Mouse (Mus musculus) midbrain, embryonic 13.5 days (tissue): ENCODE results near the gene Mettl13. TPM values are rescaled to one million over a fixed set of nuclear protein-coding genes. Genes with fewer than 3 reads are reported as not detected.

Experiments
- ATAC-seq: fragments of 200-750 bp; cut with Nextera tagmentation; 2 replicates; pipeline ENCODE4 v1.8.0; 2017; ENCODE audit warnings: mild to moderate bottlenecking, moderate TSS enrichment, moderate library complexity
- H3K27ac ChIP-seq: fragments of 300-500 bp; sonication (generic); 2 replicates; pipeline ENCODE4 v1.5.1; 2015; ENCODE audit warnings: inconsistent platforms, mild to moderate bottlenecking, moderate library complexity
- H3K27me3 ChIP-seq: fragments of 300-500 bp; sonication (generic); 2 replicates; pipeline ENCODE4 v1.6.1; 2015; ENCODE audit warnings: mild to moderate bottlenecking, inconsistent platforms
- H3K36me3 ChIP-seq: fragments of 300-500 bp; sonication (generic); 2 replicates; pipeline ENCODE4 v1.6.1; 2015; ENCODE audit warnings: mild to moderate bottlenecking, inconsistent platforms
- H3K4me1 ChIP-seq: fragments of 300-500 bp; sonication (generic); replicated peaks from 2 replicates; pipeline ENCODE4 v1.6.1; 2015; ENCODE audit warnings: inconsistent platforms
- H3K4me2 ChIP-seq: fragments of 300-500 bp; sonication (generic); replicated peaks from 2 replicates; pipeline ENCODE4 v1.6.1; 2015; ENCODE audit warnings: moderate library complexity, mild to moderate bottlenecking, inconsistent platforms
- H3K4me3 ChIP-seq: fragments of 300-500 bp; sonication (generic); replicated peaks from 2 replicates; pipeline ENCODE4 v1.5.1; 2015; ENCODE audit warnings: mild to moderate bottlenecking, inconsistent platforms
- H3K9ac ChIP-seq: fragments of 300-500 bp; sonication (generic); replicated peaks from 2 replicates; pipeline ENCODE4 v1.6.1; 2015; ENCODE audit warnings: mild to moderate bottlenecking, inconsistent platforms
- H3K9me3 ChIP-seq: fragments of 300-500 bp; sonication (generic); 2 replicates; pipeline ENCODE4 v1.6.1; 2016; ENCODE audit warnings: mild to moderate bottlenecking, inconsistent platforms
- WGBS: fragments of 180-500 bp; shearing (Covaris S2); methylation state at CpG from one replicate; pipeline ENCODE4 v1.1.7; 2015; 5-methylcytosine and 5-hydroxymethylcytosine counted together
- polyA plus RNA-seq: library from polyadenylated mRNA; unstranded; fragments of >200 nt; fragmentation: Nextera tagmentation; extraction: Ambion mirVana; gene quantifications from 2 replicates; pipeline ENCODE4 v1.2.1, GENCODE M21; 2015

Gene Mettl13
- polyA plus RNA-seq, 1 experiment from 2014 or later = 20.0 TPM

DNA sequence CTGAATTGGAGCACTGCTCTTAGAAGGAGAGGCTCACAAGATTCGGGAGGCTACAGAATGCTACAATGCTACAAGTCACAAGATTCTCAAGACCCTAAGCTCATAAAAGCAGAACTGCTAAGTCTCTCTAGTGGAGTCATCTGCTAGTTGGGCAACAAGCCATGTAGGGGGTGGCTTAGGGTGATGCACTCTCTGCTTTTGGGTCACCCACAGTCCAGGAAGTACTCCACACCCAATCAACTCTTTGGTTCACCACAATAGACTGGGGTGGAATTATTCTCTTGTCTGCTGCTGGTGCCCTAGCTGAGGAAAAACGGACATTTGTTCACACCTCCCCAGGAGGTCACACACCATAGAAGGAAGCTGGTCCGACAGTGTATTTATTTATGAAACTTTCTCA is 16.6 kb upstream of the Mettl13 start:
- no peak overlapping the region for H3K4me3 ChIP-seq
- peaks cover 7% of the 10 kb centered on the region for H3K4me1 ChIP-seq
- no peak overlapping the region for H3K9ac ChIP-seq
- no peak for ATAC-seq
- H3K9me3 ChIP-seq = no peaks in the 10 kb centered on the region
- no peak overlapping the region for H3K4me2 ChIP-seq
- no peaks in the 10 kb centered on the region for H3K27me3 ChIP-seq
- 58% methylated on average over 3 of the region's 3 CpGs for WGBS
- H3K36me3 ChIP-seq = no peaks in the 10 kb centered on the region
- H3K27ac ChIP-seq = no peak overlapping the region

DNA sequence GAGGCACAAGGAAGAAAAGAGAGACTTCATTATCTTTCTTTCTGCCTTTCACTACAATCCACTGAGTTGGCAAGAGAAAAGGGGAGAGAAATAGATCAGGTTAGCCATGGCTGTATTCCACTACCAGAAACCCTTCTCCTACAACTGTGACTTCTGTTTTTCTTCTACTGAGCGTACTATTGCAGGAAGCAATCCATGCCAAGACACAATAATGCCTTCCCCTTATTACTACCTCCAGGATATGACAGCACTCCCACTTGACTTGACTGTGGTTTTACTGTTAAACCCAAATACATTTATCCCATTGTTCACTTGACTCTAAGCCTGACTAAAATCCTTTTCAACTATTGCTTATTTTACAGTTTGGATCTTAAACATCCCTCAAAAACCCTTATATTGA is 14.9 kb upstream of the Mettl13 start:
- Histone ChIP-seq H3K27ac (no peak overlapping the region), H3K4me2 (no peak overlapping the region), H3K36me3 (no peaks in the 10 kb centered on the region), H3K9ac (no peak overlapping the region), H3K4me3 (no peak overlapping the region), H3K4me1 (no peaks in the 10 kb centered on the region), H3K9me3 (no peaks in the 10 kb centered on the region), H3K27me3 (no peaks in the 10 kb centered on the region)
- no peak for ATAC-seq
- 89% methylated on average over 1 of the region's 1 CpGs for WGBS

DNA sequence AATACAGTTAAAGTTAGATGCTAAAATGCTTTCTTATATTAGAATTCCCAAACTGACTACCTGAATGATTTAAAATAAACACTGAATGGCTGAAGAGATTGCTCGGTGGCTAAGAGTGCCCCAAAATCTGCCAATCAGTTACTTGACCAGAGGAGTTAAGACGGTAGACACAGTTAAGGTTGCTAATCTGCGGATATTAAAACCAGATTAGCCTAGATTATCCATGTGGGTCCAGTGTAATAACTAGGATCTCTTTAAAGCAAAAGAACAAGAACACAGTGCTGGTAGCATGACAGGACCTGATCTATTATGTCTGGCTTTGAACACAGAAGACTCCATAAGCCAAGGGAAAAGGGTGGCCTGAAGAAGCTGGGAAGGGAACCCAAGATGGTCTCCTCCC is 5.8 kb upstream of the Mettl13 start:
- Histone ChIP-seq H3K9me3 (no peaks in the 10 kb centered on the region), H3K4me1 (0 out of 2 replicates have a peak, but pooled peaks cover 2% of the 10 kb centered on the region), H3K9ac (no peak overlapping the region), H3K27me3 (no peaks in the 10 kb centered on the region), H3K4me3 (no peak overlapping the region), H3K4me2 (no peak overlapping the region), H3K27ac (no peak overlapping the region), H3K36me3 (no peaks in the 10 kb centered on the region)
- WGBS = 86% methylated on average over 3 of the region's 3 CpGs
- no peak for ATAC-seq

DNA sequence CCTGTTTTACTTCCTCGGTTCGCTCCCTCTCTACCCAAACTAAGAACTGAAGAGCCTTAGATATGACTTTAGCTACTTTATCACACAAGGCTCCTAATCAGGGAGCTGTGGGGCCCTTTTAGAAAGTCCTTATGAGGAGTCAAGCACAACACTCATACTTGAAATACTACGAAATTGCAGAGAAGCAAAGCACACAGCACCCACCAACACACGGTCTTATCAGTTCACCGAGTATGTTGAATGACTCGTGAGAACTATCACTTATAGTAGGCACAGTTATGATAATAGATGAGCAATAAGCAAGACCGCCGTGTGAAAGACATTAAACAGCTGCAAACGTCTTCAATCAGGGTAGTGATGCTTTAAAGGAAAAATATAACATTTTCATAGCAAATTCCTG is 4.6 kb upstream of the Mettl13 start:
- WGBS = 92% methylated on average over 9 of the region's 9 CpGs
- Histone ChIP-seq H3K4me1 (peaks cover 7% of the 10 kb centered on the region), H3K27ac (no peak overlapping the region), H3K27me3 (no peaks in the 10 kb centered on the region), H3K9me3 (no peaks in the 10 kb centered on the region), H3K36me3 (no peaks in the 10 kb centered on the region), H3K4me2 (no peak overlapping the region), H3K4me3 (no peak overlapping the region), H3K9ac (no peak overlapping the region)
- ATAC-seq = no peak

DNA sequence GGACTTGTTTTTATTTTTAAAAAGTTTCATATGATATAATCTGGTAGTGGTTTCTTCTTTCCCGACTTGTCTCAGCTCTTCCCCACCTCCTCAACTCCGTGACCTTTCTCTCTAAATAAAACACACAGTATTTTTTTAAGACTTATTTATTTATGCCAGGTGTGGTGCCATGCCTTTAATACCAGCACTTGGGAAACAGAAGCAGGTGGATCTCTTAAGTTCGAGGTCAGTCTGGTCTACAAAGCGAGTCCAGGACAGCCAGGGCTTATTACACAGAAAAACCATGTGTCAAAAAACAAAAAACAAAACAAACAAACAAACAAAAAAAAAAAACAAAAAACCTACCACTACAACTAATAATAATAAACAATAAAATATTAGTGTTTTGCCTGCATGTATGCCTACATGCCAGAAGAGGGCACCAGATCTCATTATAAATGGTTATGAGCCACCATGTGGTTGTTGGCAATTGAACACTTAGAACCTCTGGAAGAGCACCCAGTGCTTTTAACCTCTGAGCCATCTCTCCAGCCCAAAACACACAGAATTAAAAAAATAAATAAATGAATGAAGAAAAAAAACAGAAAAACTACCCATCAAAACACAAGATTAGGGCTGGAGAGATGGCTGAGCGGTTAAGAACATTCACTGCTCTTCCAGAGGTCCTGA is 1.4 kb upstream of the Mettl13 start:
- ATAC-seq = no peak
- H3K27ac ChIP-seq = no peak overlapping the region
- no peak overlapping the region for H3K4me2 ChIP-seq
- H3K9ac ChIP-seq = no peak overlapping the region
- no peak overlapping the region for H3K4me3 ChIP-seq
- peaks cover 16% of the 10 kb centered on the region for H3K36me3 ChIP-seq
- WGBS = 78% methylated on average over 5 of the region's 5 CpGs
- no peaks in the 10 kb centered on the region for H3K27me3 ChIP-seq
- H3K9me3 ChIP-seq = no peaks in the 10 kb centered on the region
- H3K4me1 ChIP-seq = peaks cover 20% of the 10 kb centered on the region

DNA sequence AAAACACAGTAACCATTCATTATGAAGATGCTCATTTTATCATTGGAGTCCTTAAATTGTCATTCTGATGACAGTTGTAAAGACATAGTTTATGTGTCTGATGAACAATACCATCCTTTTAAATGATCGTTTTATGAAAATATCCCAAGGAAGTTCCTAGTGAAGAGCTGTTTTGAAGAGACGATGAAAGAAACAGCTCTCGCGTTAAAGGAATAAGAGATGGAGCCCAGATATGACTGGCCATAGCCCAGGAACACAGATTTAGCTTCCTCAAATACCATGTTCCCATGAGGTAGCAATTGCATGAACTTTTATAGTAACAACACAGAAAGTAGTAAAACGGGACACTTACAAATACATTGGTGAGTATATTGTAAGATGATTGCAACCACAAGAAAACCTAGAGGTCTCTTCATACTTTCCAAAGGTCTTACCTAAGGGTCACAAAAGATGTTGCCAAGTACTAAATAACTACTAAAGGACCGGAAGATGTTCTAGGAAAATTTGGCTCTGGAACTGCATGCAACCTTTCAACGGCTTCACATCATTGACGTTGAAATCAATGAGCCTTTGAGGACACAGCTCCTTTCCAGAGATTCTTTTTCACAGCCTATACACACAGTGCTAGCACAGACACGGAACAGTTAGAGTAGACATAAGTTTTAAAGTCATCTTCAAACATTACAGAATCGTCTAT is 714 bp upstream of the Mettl13 start:
- Histone ChIP-seq H3K36me3 (peaks cover 23% of the 10 kb centered on the region), H3K4me3 (peak overlapping the region; percentile 81), H3K4me2 (peak overlapping the region; percentile 90), H3K9ac (peak overlapping the region; percentile 78), H3K9me3 (no peaks in the 10 kb centered on the region), H3K27ac (peak overlapping the region; percentile 83), H3K4me1 (peaks cover 20% of the 10 kb centered on the region), H3K27me3 (no peaks in the 10 kb centered on the region)
- ATAC-seq = no peak
- 74% methylated on average over 10 of the region's 10 CpGs for WGBS

DNA sequence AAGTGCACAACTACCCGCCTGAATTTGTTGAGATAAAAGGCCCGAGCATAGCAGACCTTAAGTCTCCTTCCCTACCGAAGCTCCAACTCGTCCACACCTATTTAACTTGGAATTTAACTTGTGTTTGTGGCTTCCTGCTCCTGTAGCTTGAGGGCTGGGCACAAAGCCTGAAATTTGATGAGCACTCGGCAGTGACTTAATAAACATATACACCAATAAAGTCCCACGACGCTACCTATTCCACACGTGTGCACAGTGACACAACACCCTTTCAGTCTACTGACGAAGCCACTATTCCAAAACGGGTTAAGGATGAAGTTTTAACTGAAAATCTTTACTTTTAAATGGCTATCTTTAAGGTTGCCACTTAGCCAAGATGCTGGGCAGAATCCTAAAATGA is 744 bp downstream of the Mettl13 start:
- H3K4me3 ChIP-seq = peak overlapping the region; percentile 81
- peaks cover 20% of the 10 kb centered on the region for H3K4me1 ChIP-seq
- peak overlapping the region; percentile 90 for H3K4me2 ChIP-seq
- ATAC-seq = no peak
- no peak overlapping the region for H3K27ac ChIP-seq
- H3K36me3 ChIP-seq = peaks cover 35% of the 10 kb centered on the region
- no peaks in the 10 kb centered on the region for H3K9me3 ChIP-seq
- no peaks in the 10 kb centered on the region for H3K27me3 ChIP-seq
- peak overlapping the region; percentile 78 for H3K9ac ChIP-seq
- WGBS = 18% methylated on average over 10 of the region's 10 CpGs

DNA sequence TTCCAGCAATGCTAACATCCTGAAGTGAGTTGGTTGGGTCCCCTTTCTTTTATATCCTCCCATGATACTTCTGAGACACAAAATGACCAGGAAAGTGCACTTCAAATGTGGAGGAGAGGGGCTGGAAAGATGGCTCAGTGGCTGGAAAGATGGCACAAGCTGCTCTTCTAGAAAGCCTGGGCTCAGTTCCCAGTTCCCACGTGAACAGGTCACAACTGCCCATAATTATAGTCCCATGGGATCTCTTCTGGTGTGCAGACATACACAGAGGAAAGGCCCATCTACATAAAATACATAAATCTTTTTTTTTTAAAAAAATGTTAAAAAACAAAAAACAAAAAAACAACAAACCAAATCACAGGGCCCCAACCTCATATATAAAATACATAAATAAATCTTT is 5.1 kb downstream of the Mettl13 start:
- H3K36me3 ChIP-seq = peaks cover 77% of the 10 kb centered on the region
- H3K27ac ChIP-seq = no peak overlapping the region
- no peaks in the 10 kb centered on the region for H3K9me3 ChIP-seq
- 87% methylated on average over 1 of the region's 1 CpGs for WGBS
- peaks cover 14% of the 10 kb centered on the region for H3K4me1 ChIP-seq
- no peak overlapping the region for H3K4me3 ChIP-seq
- no peak for ATAC-seq
- H3K9ac ChIP-seq = no peak overlapping the region
- H3K4me2 ChIP-seq = no peak overlapping the region
- H3K27me3 ChIP-seq = no peaks in the 10 kb centered on the region

DNA sequence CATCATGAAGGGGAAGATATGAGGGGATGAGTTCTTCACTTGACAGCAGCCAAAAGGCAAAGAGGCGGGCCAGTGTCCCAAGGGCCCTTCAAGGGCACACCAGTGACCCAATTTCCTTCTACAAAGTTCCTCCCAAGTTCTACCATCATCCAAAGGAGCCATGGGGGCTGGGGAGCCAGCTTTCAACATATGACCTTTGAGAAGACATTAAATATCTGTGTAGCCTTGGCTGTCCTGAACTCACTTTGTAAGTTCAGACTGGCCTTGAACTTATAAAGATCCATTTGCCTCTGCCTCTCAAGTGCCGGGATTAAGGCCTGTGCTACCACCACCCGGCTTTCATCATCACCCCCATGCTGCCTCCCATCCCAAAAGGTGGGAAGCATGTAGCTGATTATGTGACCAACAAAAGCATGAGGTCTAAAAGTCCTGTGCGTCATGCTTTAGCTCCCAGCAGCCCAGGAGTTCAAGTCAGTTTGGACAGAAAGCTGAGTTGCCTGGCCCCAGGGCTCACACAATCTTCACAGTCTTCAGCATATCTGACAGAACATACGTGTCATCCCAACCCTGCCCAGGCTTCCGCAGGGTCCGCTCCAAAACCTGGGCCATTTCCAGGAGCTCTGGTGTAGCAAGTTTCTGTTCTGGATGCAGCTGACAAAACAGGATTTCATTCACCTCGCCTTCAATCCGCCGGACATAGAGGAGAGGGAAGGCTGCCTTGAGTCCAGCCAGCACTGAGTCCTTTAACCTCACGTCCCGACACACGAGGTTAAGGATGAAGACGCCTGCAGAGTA is 14.4 kb downstream of the Mettl13 start:
- Histone ChIP-seq H3K36me3 (peaks cover 69% of the 10 kb centered on the region), H3K4me1 (no peaks in the 10 kb centered on the region), H3K9me3 (0 out of 2 replicates have a peak, but pooled peaks cover under 1% of the 10 kb centered on the region), H3K9ac (no peak overlapping the region), H3K4me2 (no peak overlapping the region), H3K27me3 (no peaks in the 10 kb centered on the region), H3K27ac (no peak overlapping the region), H3K4me3 (no peak overlapping the region)
- ATAC-seq = no peak
- WGBS = 94% methylated on average over 14 of the region's 14 CpGs

DNA sequence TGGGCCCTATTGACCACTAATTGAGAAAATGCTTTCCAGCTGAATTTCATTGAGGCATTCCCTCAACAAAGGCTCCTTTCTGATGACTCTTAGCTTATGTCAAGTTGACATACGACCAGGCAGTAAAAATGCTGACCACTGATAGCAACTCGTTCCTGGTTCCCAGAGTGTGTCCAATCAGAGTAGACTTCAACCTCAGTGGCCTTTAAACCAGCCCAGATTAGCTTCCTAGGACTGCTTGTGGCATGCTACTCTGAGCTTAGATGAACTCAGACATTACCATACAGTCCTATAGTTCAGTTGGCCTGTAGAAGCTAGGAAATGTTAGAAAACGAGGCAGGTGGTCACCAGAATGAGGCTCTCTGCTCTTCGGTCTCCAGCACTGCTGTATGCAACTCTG is 16.0 kb downstream of the Mettl13 start:
- whole genome bisulfite sequencing = 92% methylated on average over 4 of the region's 4 CpGs
- Histone ChIP-seq H3K27me3 (no peaks in the 10 kb centered on the region), H3K4me1 (no peaks in the 10 kb centered on the region), H3K4me3 (no peak overlapping the region), H3K27ac (no peak overlapping the region), H3K9ac (no peak overlapping the region), H3K4me2 (no peak overlapping the region), H3K9me3 (peaks cover 6% of the 10 kb centered on the region), H3K36me3 (peaks cover 62% of the 10 kb centered on the region)
- no peak for ATAC-seq

DNA sequence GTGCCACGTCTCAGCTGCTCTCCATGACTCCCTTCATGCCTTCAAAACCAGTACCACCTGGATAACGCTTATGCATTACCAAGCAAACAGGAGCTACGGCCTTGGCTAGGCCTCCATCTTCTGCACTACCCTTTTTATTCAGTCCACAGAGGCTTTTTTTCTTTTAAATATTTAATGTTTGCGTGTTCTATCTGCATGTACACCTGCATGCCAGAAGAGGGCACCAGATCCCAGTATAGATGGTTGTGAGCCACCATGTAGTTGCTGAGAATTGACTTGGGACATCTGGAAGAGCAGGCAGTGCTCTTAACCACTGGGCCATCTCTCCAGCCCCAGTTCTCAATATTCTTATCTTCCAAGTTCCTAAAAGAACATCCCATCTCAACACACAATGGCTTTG is 16.8 kb downstream of the Mettl13 start:
- H3K27me3 ChIP-seq = no peaks in the 10 kb centered on the region
- peaks cover 6% of the 10 kb centered on the region for H3K9me3 ChIP-seq
- H3K4me1 ChIP-seq = no peaks in the 10 kb centered on the region
- no peak for ATAC-seq
- H3K4me2 ChIP-seq = no peak overlapping the region
- H3K4me3 ChIP-seq = no peak overlapping the region
- no peak overlapping the region for H3K27ac ChIP-seq
- peaks cover 55% of the 10 kb centered on the region for H3K36me3 ChIP-seq
- WGBS = 73% methylated on average over 4 of the region's 4 CpGs
- no peak overlapping the region for H3K9ac ChIP-seq

DNA sequence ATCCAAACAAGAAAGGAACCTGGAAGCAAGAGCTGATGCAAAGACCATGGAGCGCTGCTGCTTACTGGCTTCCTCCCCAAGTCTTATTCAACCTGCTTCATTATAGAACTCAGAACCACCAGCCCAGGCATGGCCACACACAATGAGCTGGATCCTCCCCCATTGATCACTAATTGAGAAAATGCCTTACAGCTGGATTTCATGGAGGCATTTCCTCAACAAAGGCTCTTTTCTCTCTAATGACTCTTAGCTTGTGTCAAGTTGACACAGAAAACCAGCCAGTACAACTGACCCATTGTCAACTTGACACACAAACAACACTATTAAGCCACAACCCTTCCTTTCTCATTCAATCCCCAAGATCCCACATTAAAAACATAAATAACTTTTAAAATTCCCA is 17.7 kb downstream of the Mettl13 start:
- H3K4me3 ChIP-seq = no peak overlapping the region
- 93% methylated on average over 1 of the region's 1 CpGs for WGBS
- no peak overlapping the region for H3K27ac ChIP-seq
- no peak overlapping the region for H3K9ac ChIP-seq
- no peak for ATAC-seq
- no peaks in the 10 kb centered on the region for H3K4me1 ChIP-seq
- H3K9me3 ChIP-seq = peaks cover 6% of the 10 kb centered on the region
- peaks cover 46% of the 10 kb centered on the region for H3K36me3 ChIP-seq
- no peak overlapping the region for H3K4me2 ChIP-seq
- no peaks in the 10 kb centered on the region for H3K27me3 ChIP-seq
